Mouse (Mus musculus) ES-E14 (cell line): ENCODE measurements around the gene Tnfrsf26.

Experiments used
- CHD2 ChIP-seq: IDR thresholded peaks from 2 replicates; pipeline ENCODE4 v1.6.1; 2014; ENCODE audit warnings: mild to moderate bottlenecking, low read depth, low read length, inconsistent platforms
- MAFK ChIP-seq: IDR thresholded peaks from 2 replicates; pipeline ENCODE4 v1.6.1; 2014; ENCODE audit warnings: mild to moderate bottlenecking, low read depth, low read length, inconsistent platforms; ENCODE audit not compliant: insufficient read depth

DNA sequence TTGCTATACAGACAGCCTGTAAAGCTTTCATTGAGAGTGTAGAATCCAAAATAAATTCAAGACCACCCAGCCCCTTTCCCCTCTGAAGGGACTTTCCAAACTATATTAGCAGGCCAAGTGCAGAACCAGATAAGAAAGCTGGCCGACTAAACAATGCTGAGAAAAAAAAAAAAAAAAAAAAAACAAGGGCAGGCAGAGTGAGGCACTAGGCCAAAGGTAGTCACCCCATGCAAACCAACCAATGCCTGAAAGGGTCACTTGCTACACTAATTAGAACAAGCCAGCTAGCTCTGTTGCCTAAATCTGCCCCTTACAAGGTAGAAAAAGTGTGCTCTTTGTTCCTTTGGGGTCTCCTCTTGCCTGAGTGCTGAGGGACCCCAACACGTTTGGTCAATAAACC, 23.6 kb downstream of the Tnfrsf26 start:
- TF ChIP-seq CHD2 (no peak), MAFK (no peak)
